Mouse (Mus musculus) ES-E14 (cell line): ENCODE data around the gene Ear1. TPM values are rescaled to one million over a fixed set of nuclear protein-coding genes. Genes with fewer than 3 reads are reported as not detected.
"Not testable (repeated sequence)": the region's sequence is repeated elsewhere in the genome, so short reads cannot be mapped to it uniquely, and the experiment has no call there.

Experiments
- DNase-seq: peaks from one replicate; pipeline ENCODE4 v3.0.0-alpha.2; 2013; ENCODE audit warnings: low read depth, low spot score
- H3K27ac ChIP-seq: 2 replicates; pipeline ENCODE4 v1.5.1; 2012; ENCODE audit warnings: low read depth, mild to moderate bottlenecking, low read length, moderate library complexity, mixed read lengths; ENCODE audit not compliant: poor library complexity, insufficient read depth, severe bottlenecking
- H3K36me3 ChIP-seq: 2 replicates; pipeline ENCODE4 v1.6.1; 2012; ENCODE audit warnings: mild to moderate bottlenecking, low read length, moderate library complexity, mixed read lengths; ENCODE audit not compliant: control insufficient read depth, poor library complexity, insufficient read depth, severe bottlenecking
- H3K4me1 ChIP-seq, 2 experiments: fragments of 150-350 bp in 1 of 2; sonication (generic) in 1 of 2; 2 replicates each; pipeline ENCODE4 v1.6.1; 2012; ENCODE audit warnings: low read length in 2 of 2, mild to moderate bottlenecking in 1 of 2, mixed read lengths in 1 of 2; ENCODE audit not compliant: control insufficient read depth in 2 of 2, insufficient read depth in 2 of 2, poor library complexity in 1 of 2
- H3K4me3 ChIP-seq, 2 experiments: fragments of 150-350 bp in 1 of 2; sonication (generic) in 1 of 2; 2 replicates each; pipeline ENCODE4 v1.5.1; 2012; ENCODE audit warnings: low read length in 2 of 2, low read depth in 1 of 2, mild to moderate bottlenecking in 1 of 2, mixed read lengths in 1 of 2; ENCODE audit not compliant: insufficient read depth in 1 of 2, poor library complexity in 1 of 2, severe bottlenecking in 1 of 2
- H3K9ac ChIP-seq: 2 replicates; pipeline ENCODE4 v1.6.1; 2012; ENCODE audit warnings: low read depth, mild to moderate bottlenecking, low read length, mixed read lengths; ENCODE audit not compliant: poor library complexity, insufficient read depth, severe bottlenecking
- H3K9me3 ChIP-seq: fragments of 150-350 bp; sonication (generic); 2 replicates; pipeline ENCODE4 v1.6.1; 2012; ENCODE audit warnings: low read depth, mild to moderate bottlenecking, low read length; ENCODE audit not compliant: control insufficient read depth, insufficient read depth
- CHD2 ChIP-seq: IDR thresholded peaks from 2 replicates; pipeline ENCODE4 v1.6.1; 2014; ENCODE audit warnings: mild to moderate bottlenecking, low read depth, low read length, inconsistent platforms
- HCFC1 ChIP-seq: IDR thresholded peaks from 2 replicates; pipeline ENCODE4 v1.6.1; 2012; ENCODE audit warnings: low read length, inconsistent platforms, borderline replicate concordance; ENCODE audit not compliant: insufficient read depth
- MAFK ChIP-seq: IDR thresholded peaks from 2 replicates; pipeline ENCODE4 v1.6.1; 2014; ENCODE audit warnings: mild to moderate bottlenecking, low read depth, low read length, inconsistent platforms; ENCODE audit not compliant: insufficient read depth
- ZC3H11A ChIP-seq: IDR thresholded peaks from 2 replicates; pipeline ENCODE4 v1.6.1; 2012; ENCODE audit warnings: low read depth, mild to moderate bottlenecking, inconsistent platforms, low read length, borderline replicate concordance
- ZNF384 ChIP-seq: IDR thresholded peaks from 2 replicates; pipeline ENCODE4 v1.6.1; 2012; ENCODE audit warnings: low read depth, low read length, inconsistent platforms
- in situ Hi-C, 2 experiments: fragments of 600-800 bp; cut with MboI; formaldehyde crosslinking; loops; one replicate each; pipeline ENCODE4 v1.15.1; 2025; ENCODE audit warnings: low sequenced_read_pairs in 2 of 2, inconsistent platforms in 1 of 2; ENCODE audit not compliant: unreplicated experiment in 2 of 2
- total RNA-seq: library from RNA; depleted of rRNA; stranded (reverse); fragments of 300-350 nt; gene quantifications from 2 replicates; pipeline ENCODE4 v1.2.3, GENCODE M21; 2012; rRNA removed

Gene Ear1
- total RNA-seq, 1 experiment, result not detected

DNA sequence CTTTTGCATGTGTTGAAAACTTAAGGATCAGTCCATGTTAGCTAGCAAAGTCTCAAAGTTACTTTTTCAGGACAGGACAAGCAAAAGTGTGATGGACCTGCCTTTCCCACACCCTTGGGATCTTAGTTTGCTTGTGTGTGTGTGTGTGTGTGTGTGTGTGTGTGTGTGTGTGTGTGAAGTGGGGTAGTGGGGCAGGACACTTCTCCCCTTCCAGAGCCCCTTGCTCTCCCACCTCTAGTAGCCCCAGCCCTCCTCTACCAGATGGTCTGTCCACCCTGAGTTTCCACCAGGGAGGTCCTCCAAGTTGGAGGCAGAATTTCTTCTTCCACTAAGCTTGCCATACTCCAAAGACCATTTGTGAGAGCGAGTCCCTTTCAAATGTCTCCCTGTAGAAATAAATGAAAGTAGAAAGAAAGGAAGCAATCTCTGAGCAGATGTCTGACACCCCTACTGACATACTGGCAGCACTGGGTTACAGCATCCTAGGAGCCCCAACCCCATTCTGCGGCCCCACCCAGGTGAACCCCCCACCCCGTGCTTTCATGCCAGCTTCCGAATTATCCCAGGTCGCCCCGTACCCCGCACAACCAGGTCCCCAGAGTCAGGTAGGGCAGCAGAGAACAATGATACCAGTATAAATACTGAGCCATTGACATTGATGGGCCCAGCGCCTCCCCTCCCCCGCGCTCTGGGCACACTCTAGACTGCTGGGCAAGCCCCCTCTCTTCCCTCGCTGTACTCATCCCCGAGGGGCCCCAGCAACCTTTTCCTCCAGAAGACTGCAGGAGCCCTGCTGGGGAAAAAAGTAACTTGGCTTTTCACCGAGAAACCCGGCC lies 79.0 kb downstream of the Ear1 start:
- in situ Hi-C loops, result no loop called here
- TF ChIP-seq HCFC1 (no peak), ZC3H11A (no peak), CHD2 (no peak), ZNF384 (no peak), MAFK (no peak)
- Histone ChIP-seq H3K4me3 (peak overlapping the region; percentile 22 to 44; a peak in 1 of 4 replicates), H3K27ac (no peak overlapping the region), H3K36me3 (no peaks in the 10 kb centered on the region), H3K9ac (no peak overlapping the region), H3K9me3 (no peaks in the 10 kb centered on the region), H3K4me1 (no peaks in the 10 kb centered on the region)
- DNase-seq, result no peak

DNA sequence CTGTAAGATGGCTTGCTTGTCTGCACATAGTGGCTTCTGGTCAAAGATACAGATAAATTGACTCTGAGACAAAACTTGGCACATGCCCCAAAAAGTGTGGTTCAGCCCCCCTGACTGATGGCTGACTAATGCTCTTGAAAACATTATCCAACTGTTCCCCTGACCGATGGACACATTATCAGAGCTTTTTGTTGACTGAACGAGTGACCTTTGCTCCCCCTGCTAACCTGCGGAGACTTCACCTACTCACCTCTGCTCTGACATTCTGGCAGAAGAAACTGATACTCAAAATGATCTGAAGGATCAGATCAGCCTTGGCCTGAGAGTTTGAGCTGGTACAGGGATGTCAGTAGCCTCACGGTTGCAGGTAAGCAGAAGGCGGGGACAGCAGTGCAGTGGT lies 81.5 kb downstream of the Ear1 start:
- H3K27ac ChIP-seq, H3K4me1 ChIP-seq, DNase-seq, H3K36me3 ChIP-seq, H3K9ac ChIP-seq, in situ Hi-C loops, H3K9me3 ChIP-seq, H3K4me3 ChIP-seq: not testable (repeated sequence)

DNA sequence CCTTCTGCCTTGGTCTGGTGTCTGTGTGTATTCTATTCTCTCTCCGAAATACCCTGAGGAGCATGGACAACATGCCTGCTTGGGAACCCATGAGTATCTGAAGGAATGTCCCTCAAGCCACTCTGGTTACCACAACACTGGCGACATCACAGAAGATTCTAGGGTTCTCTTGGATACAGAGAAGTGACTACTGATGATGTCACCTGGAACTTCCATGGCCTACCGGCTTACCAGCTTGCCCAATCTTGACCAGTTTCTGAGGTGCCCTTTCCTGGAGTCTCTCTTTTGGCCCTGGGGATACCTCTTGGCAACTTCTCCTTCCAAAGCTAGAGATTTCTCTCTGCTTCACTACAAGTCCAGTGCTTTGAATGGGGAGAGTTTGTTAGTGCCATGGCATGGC lies 90.7 kb downstream of the Ear1 start, which contains the start of gene Gm8180:
Gm8180 (minus strand) TSS at position 101 of the 400 bp plus-strand sequence.
- H3K9me3 ChIP-seq, H3K36me3 ChIP-seq, H3K27ac ChIP-seq, H3K9ac ChIP-seq, DNase-seq, H3K4me1 ChIP-seq, H3K4me3 ChIP-seq, in situ Hi-C loops: not testable (repeated sequence)

Other genes with a start within 250 kb of the Ear1 start
- gene Gm8165, start 198.3 kb downstream of the Ear1 start, total RNA-seq, result not detected in 2 replicates
- 0.42 and 1.3 TPM in 2 replicates for gene Gm7324, start 177.7 kb downstream of the Ear1 start, total RNA-seq
- gene Gm16506, start 148.0 kb downstream of the Ear1 start, total RNA-seq, result not detected in 2 replicates
- gene Gm6526, start 127.7 kb downstream of the Ear1 start, total RNA-seq, result not detected in 2 replicates
- gene Gm8180, start 90.8 kb downstream of the Ear1 start, total RNA-seq, result not detected in 2 replicates
- not detected in 2 replicates for gene Ear10, start 48.0 kb upstream of the Ear1 start, total RNA-seq
- 0.58 and 0.67 TPM in 2 replicates for gene Gm8113, start 49.9 kb upstream of the Ear1 start, total RNA-seq
- not detected in 2 replicates for gene Ang5, start 81.6 kb upstream of the Ear1 start, total RNA-seq
- not detected in 2 replicates for gene Ang6, start 126.8 kb upstream of the Ear1 start, total RNA-seq
- gene Ear2, start 227.1 kb upstream of the Ear1 start, total RNA-seq, result not detected in 2 replicates
- not detected in 2 replicates for gene Gm3327, start 248.3 kb upstream of the Ear1 start, total RNA-seq